Mouse (Mus musculus): Measurements from ENCODE around the gene Nfkb2.

Nfkb2 gene

DNA sequence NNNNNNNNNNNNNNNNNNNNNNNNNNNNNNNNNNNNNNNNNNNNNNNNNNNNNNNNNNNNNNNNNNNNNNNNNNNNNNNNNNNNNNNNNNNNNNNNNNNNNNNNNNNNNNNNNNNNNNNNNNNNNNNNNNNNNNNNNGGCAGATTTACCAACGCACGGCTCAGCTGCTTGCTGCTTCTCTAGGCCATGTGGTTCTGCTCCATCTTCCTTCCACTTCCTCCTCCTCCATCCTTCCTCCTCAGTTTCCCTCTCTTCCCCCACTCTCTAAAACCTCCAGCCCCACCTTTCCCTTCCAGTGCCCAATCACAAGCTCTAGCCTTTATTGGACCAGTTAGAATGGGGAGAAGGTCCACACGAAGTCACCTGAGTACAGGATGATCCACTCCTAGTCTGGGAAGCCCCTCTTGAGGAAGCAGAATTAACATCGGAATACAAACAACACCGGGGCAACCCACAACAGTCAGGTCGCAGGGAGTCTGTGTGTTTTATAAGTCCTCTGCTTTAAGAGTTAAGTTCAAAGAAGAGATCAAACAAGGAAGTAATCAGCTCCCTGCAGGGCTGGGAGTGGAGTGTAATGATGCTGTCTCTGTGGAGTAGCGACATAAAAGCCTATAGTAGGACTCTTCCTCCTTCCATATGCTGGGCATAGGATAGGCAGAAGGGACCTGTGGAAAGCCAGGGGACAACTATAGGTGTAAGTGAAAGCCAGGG is 40.7 kb downstream of the Nfkb2 start:
- DNase-seq (ENCODE audit: low read depth, low spot score), result peak; percentile 85

DNA sequence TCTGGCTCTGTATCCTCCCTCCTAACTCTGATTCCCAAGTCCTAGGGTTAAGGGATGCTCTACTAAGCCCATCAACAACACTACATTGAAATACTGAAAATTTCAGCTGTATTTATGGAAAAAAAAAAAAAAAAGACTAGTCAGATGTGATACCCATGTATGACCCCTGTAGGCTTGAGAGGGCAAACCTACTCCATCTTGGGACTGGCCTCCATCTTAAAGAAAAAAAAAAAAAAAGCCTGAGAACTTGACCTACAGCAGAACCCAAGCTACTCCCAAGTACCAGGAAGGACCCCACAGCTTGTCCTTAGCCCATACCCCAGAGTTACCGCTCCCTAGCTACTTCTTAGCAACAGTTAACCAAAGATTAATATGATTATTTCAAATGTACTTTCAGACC is 43.0 kb downstream of the Nfkb2 start:
- no peak for DNase-seq (ENCODE audit: low read depth, low spot score)

DNA sequence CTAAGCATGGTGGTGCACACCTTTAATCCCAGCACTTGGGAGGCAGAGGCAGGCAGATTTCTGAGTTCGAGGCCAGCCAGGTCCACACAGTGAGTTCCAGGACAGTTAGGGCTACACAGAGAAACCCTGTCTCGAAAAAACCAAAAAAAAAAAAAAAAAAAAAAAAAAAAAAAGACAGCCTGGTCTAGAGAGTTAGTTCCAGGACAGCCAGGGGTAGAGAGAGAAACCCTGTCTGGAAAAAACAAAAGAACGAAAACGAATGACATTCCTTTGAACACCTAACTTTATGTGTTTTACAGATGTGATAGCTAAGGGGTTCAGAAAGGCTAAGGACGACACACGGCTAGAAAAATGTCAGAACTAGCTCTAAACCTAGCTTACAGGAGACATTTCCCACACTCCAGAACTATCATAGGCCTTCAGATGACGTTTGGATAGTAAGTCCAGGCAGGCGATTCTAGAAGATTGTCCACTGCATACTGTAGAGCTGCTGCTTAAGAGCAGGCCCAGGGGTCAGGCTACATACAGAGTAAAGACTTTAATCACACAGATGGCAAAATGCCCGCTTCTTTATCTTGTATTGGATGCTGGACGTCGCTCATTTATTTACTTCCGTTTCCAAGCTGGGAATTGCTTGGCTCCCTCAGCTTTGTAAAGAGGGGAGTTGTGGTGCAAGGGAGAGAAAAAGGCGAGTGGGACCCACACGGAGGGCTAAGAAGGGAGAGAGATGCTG is 44.0 kb downstream of the Nfkb2 start:
- DNase-seq (ENCODE audit: low read depth, low spot score), result no peak

DNA sequence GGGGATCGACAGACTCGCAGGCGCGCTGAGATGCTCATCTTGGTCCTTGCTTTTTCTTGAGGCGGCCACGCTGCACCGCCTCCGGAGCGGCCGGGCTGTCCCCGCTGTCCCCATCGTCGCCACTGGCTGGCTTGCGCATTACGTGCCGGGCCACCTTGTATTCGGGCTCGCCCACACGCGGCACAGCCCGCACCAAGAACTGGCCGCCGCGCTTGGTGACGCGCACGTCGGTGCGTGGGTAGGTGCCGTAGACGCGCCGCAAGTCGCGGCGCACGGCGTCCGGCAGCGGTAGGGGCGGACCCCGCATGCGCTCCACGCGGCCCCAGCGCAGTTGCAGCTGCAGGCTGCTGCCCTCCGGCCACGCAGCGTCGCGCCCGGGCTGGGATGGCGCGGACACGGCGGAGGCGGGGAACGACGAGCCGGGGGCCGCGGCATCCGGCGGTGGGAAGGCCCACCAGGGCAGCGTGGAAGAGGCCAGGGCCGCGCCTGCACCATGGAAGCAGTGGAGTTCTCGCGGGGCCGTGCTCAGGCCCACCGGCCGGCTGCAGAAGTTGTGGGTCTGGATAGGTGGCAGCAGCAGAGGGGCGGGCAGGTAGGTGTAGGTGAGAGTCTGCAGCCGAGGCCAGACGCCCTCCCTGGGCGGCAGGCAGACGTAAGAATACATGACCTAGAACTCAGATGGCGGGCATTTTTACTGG is 44.8 kb downstream of the Nfkb2 start:
- peak; percentile 86 for DNase-seq (ENCODE audit: low read depth, low spot score)

DNA sequence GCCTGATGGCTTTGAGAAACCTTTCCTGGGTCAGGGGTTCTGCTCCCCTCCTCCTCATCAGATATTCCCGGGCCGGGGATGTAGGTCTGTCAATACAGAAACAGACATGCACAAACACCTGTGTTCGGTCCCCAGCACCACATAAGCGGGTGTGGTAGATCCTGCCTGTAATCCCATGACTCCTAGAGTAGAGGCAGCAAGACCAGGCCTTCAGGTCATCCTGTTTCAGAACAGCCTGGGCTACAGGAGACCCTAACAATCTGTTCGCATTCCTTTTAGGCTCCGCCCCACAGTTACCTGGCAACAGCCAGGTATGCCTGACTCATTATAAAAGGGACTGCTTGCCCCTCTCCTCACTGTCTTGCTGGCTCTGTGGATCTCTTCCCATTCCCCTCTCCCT is 45.4 kb downstream of the Nfkb2 start:
- no peak for DNase-seq (ENCODE audit: low read depth, low spot score)

DNA sequence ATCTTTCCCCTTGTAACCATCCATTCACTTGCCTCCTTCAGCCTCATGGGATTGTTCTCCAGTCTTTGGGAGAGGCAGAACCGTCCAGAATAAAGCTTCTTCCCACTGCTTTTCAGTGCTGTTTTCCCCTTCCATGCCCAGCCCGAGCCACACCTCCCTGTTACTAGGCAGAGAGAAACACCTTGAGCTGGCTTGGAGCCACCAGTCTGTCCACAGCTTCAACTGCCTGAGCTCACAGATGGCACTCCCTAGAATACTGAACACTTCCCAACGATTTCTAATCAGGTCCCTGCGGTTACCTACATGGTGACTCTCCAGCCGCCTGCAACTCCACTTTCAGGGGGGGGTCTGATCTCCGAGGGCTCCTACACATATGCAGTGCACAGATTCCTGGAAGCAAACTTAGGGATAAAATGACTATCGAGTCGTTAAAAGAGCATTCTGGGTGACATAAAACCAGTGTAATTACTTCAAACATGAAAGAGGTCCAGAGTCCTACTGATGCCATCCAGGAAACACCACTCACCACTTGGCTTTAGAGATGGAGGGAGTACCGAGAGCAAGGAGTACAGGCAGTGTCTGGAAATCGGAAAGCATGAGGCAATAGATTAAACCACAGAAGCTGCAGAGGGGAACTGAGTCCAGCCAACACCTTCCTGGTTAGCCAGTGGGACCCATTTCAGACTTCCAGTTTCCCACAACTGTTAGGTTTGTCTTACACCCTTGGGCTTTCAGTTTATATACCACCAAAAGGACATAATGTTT is 46.2 kb downstream of the Nfkb2 start, which contains the start of gene 2310034G01Rik:
Gene 2310034G01Rik (minus strand): TSS at position 135 of the 765 bp plus-strand sequence.
- DNase-seq (ENCODE audit: low read depth, low spot score), result no peak

DNA sequence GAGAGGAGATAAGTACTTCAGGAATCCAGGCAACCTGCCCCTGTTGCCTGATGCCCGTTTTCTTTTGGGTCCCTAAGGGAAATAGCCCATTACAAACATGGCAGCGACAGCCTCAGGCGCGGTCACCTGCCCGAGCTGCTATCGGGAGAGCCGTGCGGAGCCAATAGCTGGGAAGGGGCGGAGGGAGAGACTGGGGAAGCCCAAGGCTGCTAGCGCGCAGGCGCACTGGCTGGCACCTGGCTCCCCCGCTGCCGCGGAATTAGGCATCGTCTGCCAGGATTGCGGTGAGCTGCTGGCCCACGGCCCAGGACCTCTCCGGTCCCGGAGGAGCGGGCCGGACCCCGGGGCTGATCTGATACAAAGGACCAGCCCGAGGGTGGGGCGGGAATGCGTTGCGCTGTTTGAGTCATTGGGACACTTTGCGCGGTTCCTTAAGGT is 52.6 kb downstream of the Nfkb2 start:
- DNase-seq (ENCODE audit: low read depth, low spot score), result peak; percentile 96

DNA sequence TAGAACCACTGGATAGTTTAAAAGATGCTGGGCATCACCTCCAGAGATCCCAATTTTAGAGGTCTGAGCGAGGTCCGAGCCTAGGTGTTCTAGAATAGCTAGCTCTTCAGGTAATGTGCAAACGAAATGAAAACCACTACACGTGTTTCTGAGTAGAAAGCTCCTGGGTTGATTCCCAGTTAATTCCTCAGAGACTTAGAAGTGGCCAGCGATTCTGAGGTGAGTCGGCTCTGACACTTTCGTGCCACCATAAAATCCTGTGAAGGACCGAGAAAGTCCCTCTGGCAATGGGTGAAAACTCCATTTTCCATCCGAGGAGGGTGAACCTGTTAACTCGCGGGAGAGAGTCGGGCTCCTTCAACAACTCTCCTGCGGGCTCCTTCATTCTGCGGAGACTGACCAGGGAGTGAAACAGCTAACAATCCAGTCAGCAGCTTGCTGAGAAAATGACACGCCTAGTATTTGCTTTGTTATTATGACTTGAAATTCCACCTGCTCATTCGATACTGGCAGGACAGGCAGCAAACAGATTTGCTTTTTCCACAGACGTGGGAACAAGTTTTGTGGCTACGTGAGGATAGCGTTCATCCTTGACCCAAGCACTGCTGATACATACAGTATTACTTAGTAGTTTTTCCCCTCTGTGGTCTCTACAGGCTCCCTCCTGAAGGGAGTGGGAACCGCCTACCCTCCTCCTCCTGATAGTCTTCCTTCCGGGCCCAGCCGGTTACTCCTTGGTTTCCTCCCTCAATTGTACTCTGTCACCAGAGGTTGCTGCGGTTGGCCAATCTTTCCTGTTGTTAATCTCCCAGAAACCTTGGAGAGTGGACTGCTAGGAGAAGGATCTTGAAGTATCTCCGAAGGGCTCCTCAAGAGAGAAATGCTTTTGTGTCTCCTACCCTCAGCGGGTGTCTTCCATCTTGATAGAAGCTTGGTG is 53.5 kb downstream of the Nfkb2 start:
- DNase-seq (ENCODE audit: low read depth, low spot score), result peak; percentile 59

DNA sequence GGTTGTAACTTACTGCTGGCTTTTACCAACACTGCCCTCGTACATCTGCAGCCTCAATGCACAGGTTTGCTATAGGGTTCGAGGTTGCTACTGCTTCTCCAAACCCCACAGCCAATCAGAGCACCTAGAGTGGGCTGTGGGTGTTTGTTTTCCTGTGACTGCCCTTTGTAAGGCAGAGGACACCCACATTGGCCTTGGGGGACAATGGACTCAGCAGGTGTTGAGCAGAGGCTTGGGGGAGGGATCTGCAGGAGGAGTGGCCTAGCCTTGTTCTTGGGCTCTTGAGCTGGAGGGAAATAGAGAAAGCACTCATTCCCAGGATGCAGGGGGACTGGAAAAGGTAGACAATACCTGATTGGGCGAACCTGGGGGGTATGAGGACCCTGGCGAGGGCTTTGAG is 54.3 kb downstream of the Nfkb2 start:
- DNase-seq (ENCODE audit: low read depth, low spot score), result peak; percentile 76
